Mouse (Mus musculus) liver, embryonic 12.5 days (tissue): ENCODE data around the gene Slc16a5. TPM values are rescaled to one million over a fixed set of nuclear protein-coding genes. Genes with fewer than 3 reads are reported as not detected.
A peak's percentile ranks its signal among the peaks of the same experiment; 100 is the strongest.

Experiments
- ATAC-seq: fragments of 200-750 bp; cut with Nextera tagmentation; 2 replicates; pipeline ENCODE4 v1.8.0; 2017; ENCODE audit warnings: moderate number of reproducible peaks, mild to moderate bottlenecking, moderate library complexity
- H3K27ac ChIP-seq: fragments of 300-500 bp; sonication (generic); 2 replicates; pipeline ENCODE4 v1.5.1; 2016; ENCODE audit warnings: mild to moderate bottlenecking
- H3K27me3 ChIP-seq: fragments of 300-500 bp; sonication (generic); replicated peaks from 2 replicates; pipeline ENCODE4 v1.6.1; 2016; ENCODE audit warnings: mild to moderate bottlenecking, moderate library complexity
- H3K36me3 ChIP-seq: fragments of 300-500 bp; sonication (generic); 2 replicates; pipeline ENCODE4 v1.6.1; 2016; ENCODE audit warnings: mild to moderate bottlenecking, moderate library complexity
- H3K4me1 ChIP-seq: fragments of 300-500 bp; sonication (generic); 2 replicates; pipeline ENCODE4 v1.6.1; 2016
- H3K4me2 ChIP-seq: fragments of 300-500 bp; sonication (generic); 2 replicates; pipeline ENCODE4 v1.6.1; 2016; ENCODE audit warnings: mild to moderate bottlenecking, moderate library complexity
- H3K4me3 ChIP-seq: fragments of 300-500 bp; sonication (generic); 2 replicates; pipeline ENCODE4 v1.5.1; 2016; ENCODE audit warnings: mild to moderate bottlenecking, moderate library complexity
- H3K9ac ChIP-seq: fragments of 300-500 bp; sonication (generic); 2 replicates; pipeline ENCODE4 v1.6.1; 2016; ENCODE audit warnings: mild to moderate bottlenecking, moderate library complexity
- H3K9me3 ChIP-seq: fragments of 300-500 bp; sonication (generic); replicated peaks from 2 replicates; pipeline ENCODE4 v1.6.1; 2016; ENCODE audit warnings: mild to moderate bottlenecking, moderate library complexity
- WGBS: fragments of 180-500 bp; shearing (Covaris S2); methylation state at CpG from one replicate; pipeline ENCODE4 v1.1.7; 2016; ENCODE audit not compliant: insufficient replicate concordance; 5-methylcytosine and 5-hydroxymethylcytosine counted together
- polyA plus RNA-seq: library from polyadenylated mRNA; unstranded; fragments of >200 nt; fragmentation: Nextera tagmentation; extraction: Ambion mirVana; gene quantifications from 2 replicates; pipeline ENCODE4 v1.2.1, GENCODE M21; 2016

The Slc16a5 gene
- 0.08 and 0.10 TPM in 2 replicates for polyA plus RNA-seq

DNA sequence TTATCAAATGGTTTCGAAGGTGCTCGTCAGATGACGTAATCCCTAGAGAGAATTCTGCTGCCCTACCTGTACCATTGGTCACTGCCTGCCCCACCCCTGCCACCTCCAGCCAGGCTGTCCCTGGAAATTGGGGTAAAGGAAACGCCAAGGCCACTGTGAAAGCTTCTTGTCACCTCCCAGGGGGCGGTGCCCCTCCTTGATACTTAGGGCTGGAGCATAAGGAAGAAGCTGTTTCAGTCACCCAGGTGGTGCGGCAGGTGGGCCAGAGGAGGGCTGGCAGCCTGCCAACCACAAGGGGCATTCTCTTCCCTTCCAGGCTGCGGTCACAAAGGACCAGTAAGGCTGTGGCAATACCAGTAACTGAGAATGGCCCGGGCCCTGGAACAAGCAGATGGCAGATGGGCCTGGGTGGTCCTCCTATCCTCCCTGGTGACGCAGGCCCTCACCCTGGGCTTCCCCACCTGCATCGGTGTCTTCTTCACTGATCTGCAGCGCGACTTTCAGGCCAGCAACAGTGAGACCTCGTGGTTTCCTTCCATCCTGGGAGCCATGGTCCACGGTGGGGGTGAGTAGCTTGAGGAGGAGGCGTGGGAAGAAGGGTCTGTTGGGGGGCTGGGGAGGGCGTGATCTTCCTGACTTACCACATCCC is at the start of gene Slc16a5:
Gene Slc16a5, plus strand, starts transcription at position 232 of the 649 bp plus-strand sequence.
- Histone ChIP-seq H3K4me3 (no peak within 1 kb of the TSS), H3K4me2 (no peak within 1 kb of the TSS), H3K36me3 (no peaks in the 10 kb centered on the region), H3K4me1 (peaks cover 7% of the 10 kb centered on the region), H3K27me3 (peaks cover 37% of the 10 kb centered on the region), H3K9me3 (no peaks in the 10 kb centered on the region), H3K27ac (no peak within 1 kb of the TSS), H3K9ac (no peak within 1 kb of the TSS)
- 51% methylated on average over 16 of the region's 16 CpGs for WGBS
- ATAC-seq, result no peak

DNA sequence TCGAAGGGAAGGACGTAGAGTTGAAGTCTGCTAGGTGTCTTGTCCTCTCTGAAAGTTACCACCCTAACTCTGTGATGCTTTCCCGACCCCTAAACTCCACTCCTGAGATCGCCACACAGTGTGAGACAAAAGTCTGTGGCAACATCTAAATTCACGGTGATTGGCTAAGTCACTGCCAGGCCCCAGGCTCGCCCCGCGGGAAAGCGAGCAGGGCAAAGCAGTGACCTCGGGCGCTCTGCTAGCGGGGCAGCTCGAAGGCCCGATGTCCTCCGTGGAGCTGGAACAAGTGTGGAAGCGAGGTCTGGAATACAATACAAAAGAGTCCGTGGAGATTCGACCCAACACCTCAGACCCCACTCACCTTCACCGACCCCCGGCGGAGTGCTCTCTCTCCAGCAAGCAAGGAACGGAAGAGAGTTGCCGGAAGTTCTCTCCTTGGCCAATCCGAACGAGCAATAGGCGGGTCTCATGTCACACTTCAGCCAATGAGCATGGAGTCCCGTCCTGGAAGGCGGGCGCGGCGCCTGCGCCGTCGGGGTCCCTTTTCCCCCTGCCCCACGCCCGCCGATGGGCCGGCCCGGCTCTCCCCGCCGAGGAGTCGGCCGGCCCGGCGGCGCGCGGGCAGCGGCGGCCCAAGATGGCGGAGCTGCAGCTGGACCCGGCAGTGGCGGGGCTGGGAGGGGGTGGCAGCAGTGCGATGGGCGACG is 42.6 kb upstream of the Slc16a5 start, which contains the start of the genes Atp5h and Kctd2:
Gene Atp5h, minus strand, starts transcription at position 432 of the 707 bp plus-strand sequence.
Gene Kctd2, plus strand, starts transcription at position 598 of the 707 bp plus-strand sequence.
- Histone ChIP-seq H3K36me3 (peaks cover 44% of the 10 kb centered on the region), H3K9me3 (no peaks in the 10 kb centered on the region), H3K27ac (peak within 1 kb of the TSS; percentile 88), H3K9ac (peak within 1 kb of the TSS; percentile 92), H3K4me1 (peaks cover 41% of the 10 kb centered on the region), H3K27me3 (no peaks in the 10 kb centered on the region), H3K4me2 (peak within 1 kb of the TSS; percentile 99), H3K4me3 (peak within 1 kb of the TSS; percentile 95)
- WGBS, result under 1% methylated on average over 54 of the region's 56 CpGs
- peak; percentile 98 for ATAC-seq

DNA sequence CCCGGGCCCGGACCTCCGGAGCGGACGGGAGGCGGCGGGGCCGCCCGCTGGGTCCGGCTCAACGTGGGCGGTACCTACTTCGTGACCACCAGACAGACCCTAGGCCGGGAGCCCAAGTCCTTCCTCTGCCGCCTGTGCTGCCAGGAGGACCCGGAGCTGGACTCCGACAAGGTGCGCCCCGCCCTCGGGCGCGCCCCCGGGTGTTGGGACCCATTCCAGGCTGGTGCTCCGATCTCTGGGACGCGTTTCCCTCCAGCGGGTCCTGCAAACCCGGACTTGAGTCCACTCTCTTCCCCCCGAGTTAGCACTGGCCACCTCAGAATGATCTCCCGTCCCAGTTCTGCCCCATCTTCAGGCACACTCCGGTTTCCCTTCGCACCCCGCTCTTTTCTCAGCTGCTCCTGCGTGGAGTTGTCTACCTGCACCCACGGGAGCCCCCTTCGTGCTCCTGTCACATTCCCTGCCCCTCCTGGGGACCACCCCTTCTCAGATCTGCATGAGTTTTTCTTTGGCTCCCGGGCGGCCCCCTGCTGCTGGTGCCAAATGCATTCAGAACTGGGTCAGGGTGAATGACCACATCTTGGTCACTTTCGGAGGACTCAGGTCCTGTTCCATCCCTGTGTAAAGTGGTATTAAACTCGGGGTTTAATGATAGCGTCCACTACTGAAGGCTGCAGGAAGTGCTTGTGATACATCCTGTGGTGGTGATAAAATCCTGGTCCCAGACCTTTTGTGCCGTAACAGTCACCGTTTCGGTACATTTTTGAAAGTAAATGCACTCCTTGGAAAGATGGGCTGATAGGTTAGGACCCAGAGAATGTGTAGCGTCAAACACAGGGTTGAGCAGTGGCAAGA is 41.7 kb upstream of the Slc16a5 start:
- 1% methylated on average over 38 of the region's 45 CpGs for WGBS
- Histone ChIP-seq H3K27ac (peak overlapping the region; percentile 88), H3K4me2 (peak overlapping the region; percentile 99), H3K9ac (peak overlapping the region; percentile 92), H3K36me3 (peaks cover 38% of the 10 kb centered on the region), H3K9me3 (no peaks in the 10 kb centered on the region), H3K4me1 (peaks cover 41% of the 10 kb centered on the region), H3K27me3 (no peaks in the 10 kb centered on the region), H3K4me3 (peak overlapping the region; percentile 95)
- ATAC-seq, result peak; percentile 72

DNA sequence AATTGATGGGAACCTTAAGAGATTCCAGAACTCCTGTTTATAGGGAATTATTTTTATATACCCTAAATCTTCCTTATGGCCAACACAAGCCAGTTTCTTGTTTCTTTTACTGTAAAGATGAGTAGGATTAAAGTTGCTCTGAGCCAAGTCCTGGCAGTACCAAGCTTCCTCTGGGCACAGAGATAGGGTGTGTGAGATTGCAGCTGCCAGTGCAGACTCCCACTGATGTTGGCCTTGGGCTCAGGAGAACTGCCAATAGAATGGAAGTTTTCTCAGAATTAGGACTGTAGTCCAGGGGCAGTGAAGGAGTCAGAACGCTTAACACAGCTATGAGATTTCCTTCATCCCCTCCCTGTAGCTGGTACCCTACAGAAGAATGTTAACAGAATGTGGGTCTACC is 40.9 kb upstream of the Slc16a5 start:
- Histone ChIP-seq H3K27me3 (no peaks in the 10 kb centered on the region), H3K36me3 (peaks cover 31% of the 10 kb centered on the region), H3K9me3 (no peaks in the 10 kb centered on the region), H3K4me2 (peak overlapping the region; percentile 99), H3K4me3 (peak overlapping the region; percentile 95), H3K4me1 (peaks cover 41% of the 10 kb centered on the region), H3K9ac (peak overlapping the region; percentile 92), H3K27ac (no peak overlapping the region)
- no peak for ATAC-seq
- WGBS, result 67% methylated on average over 1 of the region's 1 CpGs

DNA sequence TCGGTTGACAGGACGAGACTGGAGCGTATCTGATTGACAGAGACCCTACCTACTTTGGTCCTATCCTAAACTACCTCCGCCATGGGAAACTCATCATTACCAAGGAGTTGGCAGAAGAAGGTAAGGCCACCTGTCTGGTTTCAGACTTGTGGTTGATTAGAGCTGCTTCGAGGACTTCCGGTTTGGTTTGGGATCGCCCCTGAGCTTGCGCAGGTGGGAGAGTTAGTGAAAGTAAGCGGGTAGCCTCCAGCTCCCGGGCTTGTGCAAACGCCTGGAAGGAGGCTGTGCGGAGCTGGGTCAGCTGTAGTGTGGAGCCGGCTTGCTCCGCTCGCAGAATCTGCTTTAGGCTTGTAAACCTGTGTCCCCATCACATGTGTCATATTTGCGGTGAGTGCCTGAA is 40.3 kb upstream of the Slc16a5 start:
- H3K4me3 ChIP-seq, result no peak overlapping the region
- H3K9me3 ChIP-seq, result no peaks in the 10 kb centered on the region
- peak overlapping the region; percentile 99; the same call in 1 of the 2 replicates for H3K4me2 ChIP-seq
- peaks cover 38% of the 10 kb centered on the region for H3K4me1 ChIP-seq
- H3K9ac ChIP-seq, result no peak overlapping the region
- no peak for ATAC-seq
- H3K27ac ChIP-seq, result no peak overlapping the region
- H3K36me3 ChIP-seq, result peaks cover 27% of the 10 kb centered on the region
- WGBS, result 85% methylated on average over 16 of the region's 16 CpGs
- no peaks in the 10 kb centered on the region for H3K27me3 ChIP-seq

DNA sequence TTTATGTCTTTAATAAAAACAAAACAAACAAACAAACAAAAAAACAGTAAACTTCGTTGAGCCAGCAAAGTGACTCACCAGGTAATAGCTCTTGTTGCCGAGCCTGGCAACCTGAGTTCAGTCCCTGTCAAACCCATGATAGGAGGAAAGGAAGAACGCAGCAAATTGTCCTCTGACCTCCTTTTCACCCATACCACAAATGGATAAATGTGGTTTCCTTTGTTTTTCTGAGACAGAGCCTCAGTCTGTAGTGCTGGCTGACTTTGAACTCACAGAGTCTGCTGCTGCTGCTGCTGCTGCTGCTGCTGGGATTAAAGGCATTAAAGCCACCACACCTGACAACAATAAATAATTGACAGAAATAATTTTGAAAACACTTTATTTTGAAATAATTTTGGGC is 39.2 kb upstream of the Slc16a5 start:
- no peaks in the 10 kb centered on the region for H3K9me3 ChIP-seq
- no peaks in the 10 kb centered on the region for H3K27me3 ChIP-seq
- H3K4me1 ChIP-seq, result peaks cover 37% of the 10 kb centered on the region
- H3K9ac ChIP-seq, result no peak overlapping the region
- no peak overlapping the region for H3K4me3 ChIP-seq
- ATAC-seq, result no peak
- no peak overlapping the region for H3K27ac ChIP-seq
- H3K36me3 ChIP-seq, result peaks cover 24% of the 10 kb centered on the region
- no peak overlapping the region for H3K4me2 ChIP-seq
- 64% methylated on average over 3 of the region's 3 CpGs for WGBS

DNA sequence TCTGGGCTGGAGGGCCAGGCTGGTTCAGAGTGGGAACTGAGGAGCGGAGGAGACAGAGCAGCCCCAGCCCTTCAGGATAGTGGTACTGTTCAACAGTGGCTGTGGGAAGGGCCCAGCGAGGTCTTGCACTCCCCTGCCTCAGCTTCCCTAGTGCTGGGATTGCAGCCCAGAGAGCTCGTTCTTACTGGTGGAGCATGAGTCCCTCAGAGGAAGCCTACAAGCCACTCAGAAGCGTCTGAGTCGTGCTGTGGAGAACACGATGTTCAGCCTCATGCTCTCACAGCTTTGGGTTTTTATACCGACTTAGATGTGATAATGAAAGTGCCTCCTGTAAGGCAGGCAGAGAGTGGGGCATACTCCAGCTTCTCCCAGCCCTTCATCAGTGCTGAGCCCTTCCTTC is 37.6 kb upstream of the Slc16a5 start:
- Histone ChIP-seq H3K4me2 (no peak overlapping the region), H3K9me3 (no peaks in the 10 kb centered on the region), H3K27me3 (no peaks in the 10 kb centered on the region), H3K4me1 (peaks cover 27% of the 10 kb centered on the region), H3K9ac (no peak overlapping the region), H3K27ac (no peak overlapping the region), H3K36me3 (peaks cover 33% of the 10 kb centered on the region), H3K4me3 (no peak overlapping the region)
- 78% methylated on average over 7 of the region's 7 CpGs for WGBS
- no peak for ATAC-seq

DNA sequence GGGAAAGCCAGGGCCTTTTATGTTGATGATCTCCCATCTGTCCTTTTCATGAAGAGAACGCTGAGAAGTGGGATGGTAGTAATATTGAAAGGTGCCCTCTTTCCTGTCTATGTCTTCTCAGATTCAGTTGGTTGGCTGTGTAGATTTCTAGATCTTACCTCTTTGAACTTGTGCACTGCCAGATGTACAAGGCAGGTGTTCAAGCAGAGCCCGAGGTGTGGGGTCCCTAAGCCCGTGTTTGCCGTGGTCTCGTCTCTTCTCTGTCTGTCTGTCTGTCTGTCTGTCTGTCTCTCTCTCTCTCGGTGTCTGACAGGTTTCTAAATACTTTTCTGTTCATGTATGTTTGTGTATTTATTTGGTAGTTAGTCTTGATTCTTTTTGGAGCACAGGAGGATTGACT is 36.6 kb upstream of the Slc16a5 start:
- Histone ChIP-seq H3K36me3 (peaks cover 43% of the 10 kb centered on the region), H3K4me1 (peaks cover 24% of the 10 kb centered on the region), H3K4me3 (no peak overlapping the region), H3K27me3 (no peaks in the 10 kb centered on the region), H3K4me2 (no peak overlapping the region), H3K9ac (no peak overlapping the region), H3K27ac (no peak overlapping the region), H3K9me3 (no peaks in the 10 kb centered on the region)
- 74% methylated on average over 6 of the region's 6 CpGs for WGBS
- ATAC-seq, result no peak

DNA sequence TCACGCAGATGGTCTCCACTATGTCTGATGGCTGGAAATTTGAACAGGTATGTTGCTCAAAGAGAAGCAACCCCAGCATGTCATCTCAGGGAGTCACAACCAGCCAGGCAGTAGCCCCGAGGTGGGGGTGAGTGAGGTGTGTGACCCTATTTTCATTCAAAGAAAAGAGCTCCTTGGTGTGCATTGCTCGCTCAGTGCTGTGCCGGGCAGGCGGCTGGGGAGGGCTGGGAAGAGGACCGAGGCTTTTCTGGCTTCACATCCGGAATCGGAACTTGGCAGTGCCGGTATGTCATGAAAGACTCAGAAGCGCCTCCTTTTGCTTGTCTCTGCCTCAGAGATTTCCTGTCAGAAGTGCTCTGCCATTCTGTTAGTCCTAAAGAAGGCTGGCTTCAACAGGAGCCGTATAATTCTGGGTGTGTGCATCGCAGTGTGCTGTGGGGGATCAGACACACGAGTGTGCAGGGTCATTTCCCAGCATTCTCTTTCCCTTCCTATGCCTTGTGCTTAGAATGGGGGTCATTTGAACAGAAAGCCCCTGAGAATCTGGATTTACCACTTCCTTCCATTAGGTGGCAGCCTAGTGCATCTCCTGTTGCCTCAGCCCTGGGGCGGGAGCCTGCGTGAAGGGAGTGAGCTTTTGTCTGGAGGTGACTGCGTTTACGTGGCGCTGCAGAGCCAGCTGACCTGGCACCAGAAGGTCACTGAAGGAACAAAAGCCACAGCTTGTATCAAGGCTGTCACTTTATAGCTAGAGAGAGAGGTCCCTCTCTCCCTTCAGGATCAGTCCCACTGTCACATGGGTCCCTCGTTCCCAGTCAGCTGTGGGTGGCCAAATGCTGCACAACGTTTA is 34.6 kb upstream of the Slc16a5 start:
- Histone ChIP-seq H3K36me3 (peaks cover 62% of the 10 kb centered on the region), H3K9ac (peak overlapping the region; percentile 27; the same call in 1 of the 2 replicates), H3K4me2 (peak overlapping the region; percentile 34; the same call in 1 of the 2 replicates), H3K9me3 (no peaks in the 10 kb centered on the region), H3K4me3 (no peak overlapping the region), H3K4me1 (peaks cover 10% of the 10 kb centered on the region; the same call in 1 of the 2 replicates), H3K27me3 (no peaks in the 10 kb centered on the region), H3K27ac (no peak overlapping the region)
- peak; percentile 42; the same call in 1 of the 2 replicates for ATAC-seq
- WGBS, result 39% methylated on average over 20 of the region's 20 CpGs

DNA sequence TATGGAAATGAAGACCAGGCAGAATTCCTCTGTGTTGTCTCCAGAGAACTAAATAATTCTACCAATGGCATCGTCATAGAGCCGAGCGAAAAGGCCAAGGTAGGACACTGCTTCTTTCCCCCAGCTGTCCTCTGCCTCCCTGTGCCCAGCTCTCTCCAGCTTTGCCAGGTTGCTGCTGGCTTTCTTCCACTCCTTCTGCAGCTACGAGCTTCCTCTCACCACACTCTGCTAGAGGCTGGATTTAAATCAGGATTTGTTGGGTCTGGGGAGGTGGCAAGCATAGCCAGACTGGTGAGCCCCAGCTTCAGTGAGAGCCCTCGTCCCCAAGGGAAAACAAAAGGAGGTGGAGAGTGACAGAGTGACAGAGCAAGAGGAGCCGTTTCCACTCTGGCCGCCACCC is 33.0 kb upstream of the Slc16a5 start:
- no peaks in the 10 kb centered on the region for H3K9me3 ChIP-seq
- H3K4me3 ChIP-seq, result no peak overlapping the region
- ATAC-seq, result no peak
- H3K9ac ChIP-seq, result no peak overlapping the region
- H3K27me3 ChIP-seq, result peaks cover 9% of the 10 kb centered on the region
- H3K4me2 ChIP-seq, result no peak overlapping the region
- no peak overlapping the region for H3K27ac ChIP-seq
- WGBS, result 79% methylated on average over 7 of the region's 7 CpGs
- H3K4me1 ChIP-seq, result peaks cover 10% of the 10 kb centered on the region; the same call in 1 of the 2 replicates
- H3K36me3 ChIP-seq, result peaks cover 59% of the 10 kb centered on the region

DNA sequence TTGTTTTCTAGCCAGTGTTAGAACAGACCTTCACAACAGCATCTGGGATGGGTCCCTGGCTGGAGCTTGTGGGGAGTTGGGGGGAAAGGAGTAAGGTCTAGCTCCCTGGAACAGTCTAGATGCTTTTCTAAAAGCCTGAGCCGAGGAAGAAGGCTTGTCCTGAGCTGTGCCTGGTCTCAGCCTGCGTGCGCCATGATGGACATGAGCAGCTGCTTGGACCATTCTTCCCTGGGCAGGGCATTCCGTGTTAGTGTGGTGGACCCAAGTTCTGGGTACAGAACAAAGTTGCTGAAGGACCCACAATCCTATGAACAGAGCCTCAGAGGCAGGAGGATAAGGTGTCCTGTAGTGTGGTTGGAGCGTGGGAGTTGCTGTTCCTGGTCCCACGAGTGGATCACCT is 31.7 kb upstream of the Slc16a5 start:
- H3K4me3 ChIP-seq, result no peak overlapping the region
- ATAC-seq, result no peak
- peaks cover 52% of the 10 kb centered on the region for H3K36me3 ChIP-seq
- peaks cover 22% of the 10 kb centered on the region for H3K27me3 ChIP-seq
- no peak overlapping the region for H3K9ac ChIP-seq
- no peak overlapping the region for H3K4me2 ChIP-seq
- WGBS, result 82% methylated on average over 6 of the region's 6 CpGs
- peaks cover 13% of the 10 kb centered on the region for H3K4me1 ChIP-seq
- no peaks in the 10 kb centered on the region for H3K9me3 ChIP-seq
- H3K27ac ChIP-seq, result no peak overlapping the region
